Mouse (Mus musculus) MEL (cell line): ENCODE measurements around the gene Slc16a13. TPM values are rescaled to one million over a fixed set of nuclear protein-coding genes. Genes with fewer than 3 reads are reported as not detected.

Experiments
- DNase-seq: peaks from one replicate; pipeline ENCODE4 v3.0.0; 2011; ENCODE audit warnings: low read depth, low spot score
- H3K27ac ChIP-seq: 2 replicates; pipeline ENCODE4 v1.5.1; 2012; ENCODE audit warnings: low read depth, mild to moderate bottlenecking, control low read depth, low read length, moderate library complexity; ENCODE audit not compliant: control insufficient read depth
- H3K27me3 ChIP-seq, 2 experiments: fragments of 150-350 bp in 1 of 2; sonication (generic) in 1 of 2; 2 replicates each; pipeline ENCODE4 v1.6.1; 2012; ENCODE audit warnings: low read length in 2 of 2, mild to moderate bottlenecking in 2 of 2, improper control_type of control experiment in 1 of 2, moderate library complexity in 1 of 2; ENCODE audit not compliant: insufficient read depth in 2 of 2, control insufficient read depth in 1 of 2
- H3K36me3 ChIP-seq, 2 experiments: 2 replicates each; pipeline ENCODE4 v1.6.1; 2012 to 2014; ENCODE audit warnings: low read length in 2 of 2, improper control_type of control experiment in 1 of 2, inconsistent platforms in 1 of 2, mild to moderate bottlenecking in 1 of 2; ENCODE audit not compliant: insufficient read depth in 2 of 2, control insufficient read depth in 1 of 2
- H3K4me1 ChIP-seq, 2 experiments: fragments of 150-350 bp in 1 of 2; sonication (generic) in 1 of 2; 2 replicates each; pipeline ENCODE4 v1.6.1; 2012; ENCODE audit warnings: low read length in 2 of 2, improper control_type of control experiment in 1 of 2, mild to moderate bottlenecking in 1 of 2; ENCODE audit not compliant: insufficient read depth in 2 of 2, control insufficient read depth in 1 of 2
- H3K4me3 ChIP-seq, 2 experiments: fragments of 150-350 bp in 1 of 2; sonication (generic) in 1 of 2; 2 replicates each; pipeline ENCODE4 v1.5.1; 2012; ENCODE audit warnings: low read depth in 2 of 2, low read length in 2 of 2, mild to moderate bottlenecking in 2 of 2, moderate library complexity in 2 of 2, control low read depth in 1 of 2, improper control_type of control experiment in 1 of 2; ENCODE audit not compliant: control insufficient read depth in 1 of 2, insufficient read depth in 1 of 2
- H3K79me2 ChIP-seq: 2 replicates; pipeline ENCODE4 v1.6.1; 2012; ENCODE audit warnings: mild to moderate bottlenecking, low read length, moderate library complexity; ENCODE audit not compliant: control insufficient read depth, poor library complexity, insufficient read depth
- H3K9ac ChIP-seq: 2 replicates; pipeline ENCODE4 v1.6.1; 2012; ENCODE audit warnings: low read depth, mild to moderate bottlenecking, control low read depth, low read length, moderate library complexity; ENCODE audit not compliant: control insufficient read depth, poor library complexity, severe bottlenecking
- H3K9me3 ChIP-seq: fragments of 150-350 bp; sonication (generic); replicated peaks from 2 replicates; pipeline ENCODE4 v1.6.1; 2012; ENCODE audit warnings: mild to moderate bottlenecking, low read length, improper control_type of control experiment, moderate library complexity; ENCODE audit not compliant: insufficient read depth
- BHLHE40 ChIP-seq: IDR thresholded peaks from 2 replicates; pipeline ENCODE4 v1.6.1; 2012; ENCODE audit warnings: low read depth, mild to moderate bottlenecking, inconsistent platforms, low read length, improper control_type of control experiment, borderline replicate concordance
- ELF1 ChIP-seq: IDR thresholded peaks from 2 replicates; pipeline ENCODE4 v1.6.1; 2014; ENCODE audit warnings: low read depth, mild to moderate bottlenecking, inconsistent platforms, low read length, improper control_type of control experiment, moderate library complexity
- EP300 ChIP-seq, 2 experiments: IDR thresholded peaks; 2 replicates each; pipeline ENCODE4 v1.6.1; 2011; ENCODE audit warnings: improper control_type of control experiment in 2 of 2, low read length in 2 of 2, low read depth in 1 of 2, mild to moderate bottlenecking in 1 of 2
- ETS1 ChIP-seq: IDR thresholded peaks from 2 replicates; pipeline ENCODE4 v1.6.1; 2012; ENCODE audit warnings: low read depth, mild to moderate bottlenecking, inconsistent platforms, low read length, improper control_type of control experiment, moderate library complexity
- GATA1 ChIP-seq: IDR thresholded peaks from 2 replicates; pipeline ENCODE4 v1.6.1; 2011; ENCODE audit warnings: low read depth, low read length, improper control_type of control experiment
- JUND ChIP-seq: IDR thresholded peaks from 2 replicates; pipeline ENCODE4 v1.6.1; 2011; ENCODE audit warnings: low read depth, mild to moderate bottlenecking, improper control_type of control experiment, low read length
- MAFK ChIP-seq: IDR thresholded peaks from 2 replicates; pipeline ENCODE4 v1.6.1; 2011; ENCODE audit warnings: low read depth, mild to moderate bottlenecking, low read length, improper control_type of control experiment, borderline replicate concordance
- MAX ChIP-seq: IDR thresholded peaks from 2 replicates; pipeline ENCODE4 v1.6.1; 2011; ENCODE audit warnings: low read length, improper control_type of control experiment
- MEF2A ChIP-seq: IDR thresholded peaks from 2 replicates; pipeline ENCODE4 v1.6.1; 2014; ENCODE audit warnings: low read depth, mild to moderate bottlenecking, inconsistent platforms, low read length, improper control_type of control experiment; ENCODE audit not compliant: poor library complexity, insufficient replicate concordance, severe bottlenecking; ENCODE audit errors: extremely low read depth
- POLR2A ChIP-seq, 2 experiments: IDR thresholded peaks; 2 replicates each; pipeline ENCODE4 v1.6.1; 2011 to 2012; ENCODE audit warnings: low read length in 2 of 2, mild to moderate bottlenecking in 2 of 2, control low read depth in 1 of 2, improper control_type of control experiment in 1 of 2, low read depth in 1 of 2, moderate library complexity in 1 of 2; ENCODE audit not compliant: control insufficient read depth in 1 of 2, insufficient read depth in 1 of 2, poor library complexity in 1 of 2
- POLR2AphosphoS2 ChIP-seq: IDR thresholded peaks from 2 replicates; pipeline ENCODE4 v1.6.1; 2011; ENCODE audit warnings: low read length, improper control_type of control experiment
- SIN3A ChIP-seq: IDR thresholded peaks from 2 replicates; pipeline ENCODE4 v1.6.1; 2012; ENCODE audit warnings: low read length, improper control_type of control experiment, inconsistent platforms
- TBP ChIP-seq: IDR thresholded peaks from 2 replicates; pipeline ENCODE4 v1.8.0; 2011; ENCODE audit warnings: low read depth, low read length, improper control_type of control experiment
- TCF12 ChIP-seq: IDR thresholded peaks from 2 replicates; pipeline ENCODE4 v1.6.1; 2014; ENCODE audit warnings: low read depth, mild to moderate bottlenecking, inconsistent platforms, low read length, improper control_type of control experiment, moderate library complexity
- ZC3H11A ChIP-seq: IDR thresholded peaks from 2 replicates; pipeline ENCODE4 v1.6.1; 2012; ENCODE audit warnings: low read depth, mild to moderate bottlenecking, inconsistent platforms, low read length, improper control_type of control experiment
- ZKSCAN1 ChIP-seq: IDR thresholded peaks from 2 replicates; pipeline ENCODE4 v1.6.1; 2012; ENCODE audit warnings: low read depth, mild to moderate bottlenecking, inconsistent platforms, low read length, improper control_type of control experiment, moderate library complexity
- ZNF384 ChIP-seq: IDR thresholded peaks from 2 replicates; pipeline ENCODE4 v1.6.1; 2012; ENCODE audit warnings: low read depth, mild to moderate bottlenecking, inconsistent platforms, low read length, improper control_type of control experiment
- polyA plus RNA-seq, 2 experiments: library from polyadenylated mRNA; stranded (reverse) in 1 of 2; unstranded in 1 of 2; fragments of >175 nt in 1 of 2; fragments of >200 nt in 1 of 2; gene quantifications; 2 replicates each; pipeline versions ENCODE4 v1.2.1 to v1.2.4; 2012; ENCODE audit warnings: low replicate concordance in 2 of 2, low read depth in 1 of 2; ENCODE audit not compliant: insufficient read length in 2 of 2, insufficient read depth in 1 of 2, missing spikeins in 1 of 2
- total RNA-seq: library from RNA; depleted of rRNA; stranded (reverse); fragments of 300-350 nt; gene quantifications from 2 replicates; pipeline ENCODE4 v1.2.3, GENCODE M21; 2012

The Slc16a13 gene
- total and polyA plus RNA-seq, 3 experiments = 4.2 to 7.9 TPM; not detected in 1

DNA sequence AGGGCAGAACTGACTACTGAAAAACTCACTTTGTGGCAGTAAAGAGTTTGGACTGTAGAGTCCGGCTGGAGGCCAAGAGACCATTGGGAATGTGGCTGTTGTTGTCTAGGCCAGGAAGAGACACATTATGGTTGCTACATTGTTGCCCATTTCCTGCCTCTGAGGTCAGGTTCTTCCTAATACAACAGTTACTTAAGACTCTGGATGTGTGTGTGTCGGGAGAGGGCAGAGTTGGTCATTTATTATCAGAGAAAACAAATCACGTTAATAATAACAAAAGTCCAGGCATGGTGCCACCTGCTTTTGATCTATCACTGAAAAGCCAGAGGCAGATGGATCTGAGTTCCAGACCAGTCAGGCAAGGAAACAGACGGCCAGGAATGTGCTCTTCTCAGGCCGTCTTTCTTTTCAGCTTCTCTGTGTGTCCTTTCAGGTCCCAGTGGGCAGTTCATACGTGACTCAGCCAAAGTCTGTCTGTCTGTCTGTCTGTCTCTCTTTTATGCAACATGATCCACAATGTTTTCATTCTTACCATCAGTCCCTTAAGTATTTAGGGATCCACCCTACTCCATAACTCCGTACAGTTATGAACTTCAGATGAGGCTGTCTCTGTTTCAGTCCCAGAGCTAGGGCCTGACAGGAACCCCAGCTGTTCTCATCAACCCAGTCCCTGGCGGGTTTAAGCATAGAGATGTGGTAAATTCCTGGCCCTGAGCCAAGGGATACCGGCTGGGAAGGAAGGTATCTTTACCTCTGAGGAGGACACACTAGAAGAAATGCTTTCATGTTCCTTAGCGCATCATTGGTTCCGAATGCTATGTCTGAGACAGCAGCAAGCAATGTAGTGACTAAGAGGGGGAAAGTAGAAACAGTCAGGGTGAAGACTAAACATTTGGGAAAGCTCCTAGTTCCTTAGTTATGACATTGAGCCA, 27.2 kb downstream of the Slc16a13 start:
- Histone ChIP-seq H3K4me3 (no peak overlapping the region), H3K27ac (no peak overlapping the region), H3K9me3 (no peaks in the 10 kb centered on the region), H3K79me2 (no peaks in the 10 kb centered on the region), H3K36me3 (no peaks in the 10 kb centered on the region), H3K9ac (no peak overlapping the region), H3K4me1 (no peaks in the 10 kb centered on the region), H3K27me3 (peaks cover 0 to 3% of the 10 kb centered on the region in 2 experiments; a peak in 2 of 4 replicates)
- TF ChIP-seq JUND (no peak), TCF12 (no peak), POLR2AphosphoS2 (no peak), MEF2A (no peak)
- no peak for DNase-seq

DNA sequence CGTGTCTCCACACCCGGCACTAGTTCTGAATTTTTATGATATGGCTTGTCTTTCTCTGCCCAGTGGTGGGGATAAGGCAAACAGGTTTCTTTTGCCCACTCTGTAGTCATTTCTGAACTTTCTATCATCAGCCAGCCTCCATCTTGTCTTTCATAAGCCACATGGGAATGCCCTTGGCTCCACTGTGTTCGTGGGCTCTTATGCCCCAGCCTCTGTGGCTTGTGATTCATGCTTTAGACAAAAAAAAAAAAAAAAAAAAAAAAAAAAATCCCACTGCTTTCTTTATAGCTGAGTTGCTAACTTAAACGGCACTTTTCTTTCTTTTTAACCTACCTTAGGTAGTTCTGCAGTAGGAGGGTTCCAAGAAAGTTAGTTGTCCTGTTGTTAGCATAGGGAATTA, 28.7 kb downstream of the Slc16a13 start:
- no peak overlapping the region for H3K4me3 ChIP-seq
- H3K27me3 ChIP-seq = peaks cover 0 to 3% of the 10 kb centered on the region in 2 experiments; a peak in 2 of 4 replicates
- DNase-seq = no peak
- H3K9me3 ChIP-seq = no peaks in the 10 kb centered on the region
- H3K9ac ChIP-seq = no peak overlapping the region
- no peaks in the 10 kb centered on the region for H3K79me2 ChIP-seq
- H3K4me1 ChIP-seq = no peaks in the 10 kb centered on the region
- H3K36me3 ChIP-seq = no peaks in the 10 kb centered on the region
- no peak overlapping the region for H3K27ac ChIP-seq
- TF ChIP-seq BHLHE40 = no peak
- no peak for TF ChIP-seq TBP
- no peak for TF ChIP-seq GATA1
- no peak for TF ChIP-seq ETS1
- TF ChIP-seq ZNF384 = no peak
- TF ChIP-seq MAX = no peak
- TF ChIP-seq ZKSCAN1 = no peak
- TF ChIP-seq EP300 (IDR thresholded peaks at IDR 0.05; ENCODE audit: low read depth in 1 of 2, low read length in 2 of 2) = no peak
- no peak for TF ChIP-seq MAFK
- TF ChIP-seq ZC3H11A = no peak
- TF ChIP-seq POLR2AphosphoS2 = no peak
- no peak for TF ChIP-seq ELF1
- TF ChIP-seq SIN3A = no peak
- no peak for TF ChIP-seq MEF2A
- no peak for TF ChIP-seq POLR2A (IDR thresholded peaks at IDR 0.05; ENCODE audit: control insufficient read depth in 1 of 2, insufficient read depth in 1 of 2, low read depth in 1 of 2, low read length in 2 of 2, poor library complexity in 1 of 2)
- TF ChIP-seq, all 39 proteins: peak for 0
